Mouse (Mus musculus): ENCODE results near the gene Atp5f1. TPM values are rescaled to one million over a fixed set of nuclear protein-coding genes. Genes with fewer than 3 reads are reported as not detected.
"Not testable (repeated sequence)": the region's sequence is repeated elsewhere in the genome, so short reads cannot be mapped to it uniquely, and the experiment has no call there.

The Atp5f1 gene
- 1,422 TPM in 1 of 2 replicates, not detected in the other for polyA plus RNA-seq (2012; ENCODE audit: insufficient read depth, insufficient read length, low replicate concordance, missing spikeins)

- Histone ChIP-seq H3K4me1 (ENCODE audit: control insufficient read depth, insufficient read depth, low read length) (peaks cover 5% of the 10 kb centered on the region; the same call in 1 of the 2 replicates), H3K4me3 (ENCODE audit: insufficient read depth, low read depth, low read length) (peak within 1 kb of the TSS; percentile 94), H3K27ac (ENCODE audit: insufficient read depth, low read depth, low read length) (peak within 1 kb of the TSS; percentile 92)
- TF ChIP-seq POLR2A (IDR thresholded peaks at IDR 0.05; ENCODE audit: insufficient read depth, low read depth, low read length) = no peak
- TF ChIP-seq CTCF (IDR thresholded peaks at IDR 0.05; ENCODE audit: insufficient read depth, low read depth, low read length) = no peak
- 8% methylated on average over 6 of the region's 6 CpGs for WGBS
Measured at GRCm38 (mm10) chr3:105959999-105960398, at the start of gene Atp5f1. Atp5f1 (minus strand) TSS chr3:105960099.

DNA sequence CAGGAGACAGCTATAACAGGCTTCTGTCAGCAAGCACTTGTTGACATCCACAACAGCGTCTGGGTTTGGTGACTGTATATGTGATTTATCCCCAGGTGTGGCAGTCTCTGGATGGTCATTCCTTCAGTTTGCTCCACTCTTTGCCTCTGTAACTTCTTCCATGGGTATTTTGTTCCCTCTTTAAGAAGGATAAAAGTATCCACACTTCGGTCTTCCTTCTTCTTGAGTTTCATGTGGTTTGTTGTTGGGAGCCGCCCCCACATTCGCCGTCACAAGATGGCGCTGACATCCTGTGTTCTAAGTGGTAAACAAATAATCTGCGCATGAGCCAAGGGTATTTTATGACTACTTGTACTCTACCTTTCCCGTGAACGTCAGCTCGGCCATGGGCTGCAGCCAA is 43.5 kb upstream of the Atp5f1 start:
- not testable (repeated sequence) for H3K4me1 ChIP-seq (ENCODE audit: control insufficient read depth, insufficient read depth, low read length); H3K4me3 ChIP-seq (ENCODE audit: insufficient read depth, low read depth, low read length); H3K27ac ChIP-seq (ENCODE audit: insufficient read depth, low read depth, low read length)
- WGBS = 71% methylated on average over 10 of the region's 10 CpGs

DNA sequence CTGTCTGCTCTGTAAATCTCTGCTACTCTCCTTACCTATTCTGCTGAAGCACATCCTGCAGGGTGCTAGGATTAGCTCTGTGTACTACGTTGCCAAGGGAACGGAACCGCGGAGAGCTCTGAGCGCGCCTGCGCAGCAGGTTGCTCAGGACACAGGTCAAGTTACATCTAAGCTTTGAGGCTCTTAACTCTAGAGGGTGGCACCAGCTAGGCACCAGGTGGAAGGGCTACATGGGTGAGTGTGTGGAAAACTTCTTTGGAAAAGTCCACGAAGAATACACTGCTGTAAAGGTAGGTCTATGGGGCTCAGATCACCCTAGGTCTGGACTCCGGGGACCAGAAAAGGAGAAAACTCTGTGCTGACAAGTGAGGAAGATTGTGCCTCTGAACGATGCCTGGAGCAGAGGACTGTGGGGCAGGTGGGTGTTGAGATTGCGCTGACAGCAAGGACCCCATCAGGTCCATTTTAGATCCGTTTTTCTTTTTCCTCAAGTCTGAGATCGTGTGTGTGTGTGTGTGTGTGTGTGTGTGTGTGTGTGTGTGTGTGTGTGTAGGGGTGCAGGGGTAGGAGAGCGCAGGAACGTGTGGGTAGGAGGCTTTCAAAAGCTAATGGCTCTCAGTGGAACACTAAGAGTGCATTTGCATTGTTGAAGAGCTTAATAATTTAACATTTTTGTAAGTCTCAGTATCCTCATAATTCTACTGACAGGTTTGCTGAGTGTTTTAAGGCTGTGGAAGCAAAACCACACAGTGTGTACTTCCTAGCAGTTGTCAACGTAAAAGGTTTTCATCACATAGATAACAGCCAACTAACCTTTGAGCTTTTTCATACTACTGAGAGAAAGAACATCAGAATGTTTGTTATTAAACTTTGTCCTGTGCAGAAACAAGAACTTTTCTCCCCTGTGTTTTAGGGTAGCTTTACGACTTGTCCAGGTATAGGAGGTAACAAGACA is 41.8 kb upstream of the Atp5f1 start:
- 12% methylated on average over 17 of the region's 17 CpGs for WGBS
- TF ChIP-seq POLR2A (IDR thresholded peaks at IDR 0.05; ENCODE audit: insufficient read depth, low read depth, low read length) (no peak), CTCF (IDR thresholded peaks at IDR 0.05; ENCODE audit: insufficient read depth, low read depth, low read length) (no peak)
- Histone ChIP-seq H3K4me3 (ENCODE audit: insufficient read depth, low read depth, low read length) (peak overlapping the region; percentile 18; the same call in 1 of the 2 replicates), H3K27ac (ENCODE audit: insufficient read depth, low read depth, low read length) (no peak overlapping the region), H3K4me1 (ENCODE audit: control insufficient read depth, insufficient read depth, low read length) (peaks cover 4% of the 10 kb centered on the region)

DNA sequence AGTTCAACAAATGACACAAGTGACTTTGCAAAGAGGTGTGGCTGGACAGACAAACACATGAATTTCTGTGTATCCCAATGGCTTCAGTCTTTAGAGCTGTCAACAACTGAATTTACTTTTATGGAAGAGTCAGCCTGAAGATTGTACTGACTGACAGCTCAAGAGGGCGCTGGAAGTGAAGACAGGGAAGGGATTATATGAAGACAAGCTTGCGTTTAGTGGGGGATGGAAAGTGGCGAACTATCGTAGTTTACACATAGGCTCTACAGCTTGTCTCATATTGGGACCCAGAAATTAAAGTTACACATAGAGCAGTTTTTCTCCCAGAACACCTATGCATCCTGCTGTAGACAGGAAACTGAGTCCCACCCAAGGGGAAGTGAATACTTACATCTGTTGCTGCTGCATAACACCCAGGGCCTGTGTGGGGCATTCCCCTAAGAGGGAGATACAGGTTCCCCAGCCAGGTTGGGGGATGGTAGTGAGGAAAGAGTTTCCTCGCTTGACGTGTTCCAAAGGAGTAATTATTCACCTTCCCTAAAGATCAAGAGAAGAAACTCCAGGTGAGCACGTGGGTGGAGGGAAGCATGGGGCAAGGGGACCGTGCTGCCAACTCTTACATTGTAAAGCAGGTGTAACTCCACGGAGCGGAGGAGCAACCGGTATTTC is 40.9 kb upstream of the Atp5f1 start:
- 23% methylated on average over 11 of the region's 11 CpGs for WGBS
- Histone ChIP-seq H3K4me3 (ENCODE audit: insufficient read depth, low read depth, low read length) (peak overlapping the region; percentile 18; the same call in 1 of the 2 replicates), H3K27ac (ENCODE audit: insufficient read depth, low read depth, low read length) (no peak overlapping the region), H3K4me1 (ENCODE audit: control insufficient read depth, insufficient read depth, low read length) (peaks cover 4% of the 10 kb centered on the region)
- TF ChIP-seq CTCF (IDR thresholded peaks at IDR 0.05; ENCODE audit: insufficient read depth, low read depth, low read length) (no peak), POLR2A (IDR thresholded peaks at IDR 0.05; ENCODE audit: insufficient read depth, low read depth, low read length) (no peak)

DNA sequence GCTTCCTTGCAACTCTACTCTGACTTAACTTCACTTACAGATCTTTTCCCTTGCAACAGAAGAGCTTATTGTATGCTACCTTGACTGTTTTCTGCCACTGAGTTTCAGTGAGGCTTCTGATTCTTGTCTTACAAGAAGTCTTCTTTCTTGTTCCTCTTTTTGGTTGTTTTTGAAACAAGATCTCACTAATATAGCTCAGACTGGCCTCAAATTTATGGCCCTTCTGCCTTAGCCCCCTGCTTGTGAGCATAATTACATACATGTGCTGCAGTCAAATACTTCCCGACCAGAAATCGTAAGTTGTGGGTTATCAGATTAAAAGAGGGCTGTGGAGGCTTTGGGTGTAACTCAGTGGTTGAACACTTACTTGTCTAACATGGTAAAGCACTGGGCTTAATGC is 34.8 kb upstream of the Atp5f1 start:
- no peak overlapping the region for H3K27ac ChIP-seq (ENCODE audit: insufficient read depth, low read depth, low read length)
- H3K4me3 ChIP-seq (ENCODE audit: insufficient read depth, low read depth, low read length) = no peak overlapping the region
- no peak for TF ChIP-seq CTCF (IDR thresholded peaks at IDR 0.05; ENCODE audit: insufficient read depth, low read depth, low read length)
- no peak for TF ChIP-seq POLR2A (IDR thresholded peaks at IDR 0.05; ENCODE audit: insufficient read depth, low read depth, low read length)
- 73% methylated on average over 2 of the region's 2 CpGs for WGBS
- H3K4me1 ChIP-seq (ENCODE audit: control insufficient read depth, insufficient read depth, low read length) = no peaks in the 10 kb centered on the region

GRCm38 (mm10) chr3:105991653-105992283 is 31.9 kb upstream of the Atp5f1 start:
- WGBS = 23% methylated on average over 4 of the region's 4 CpGs
- H3K4me1 ChIP-seq (ENCODE audit: control insufficient read depth, insufficient read depth, low read length) = no peaks in the 10 kb centered on the region
- H3K4me3 ChIP-seq (ENCODE audit: insufficient read depth, low read depth, low read length) = no peak overlapping the region
- TF ChIP-seq POLR2A (IDR thresholded peaks at IDR 0.05; ENCODE audit: insufficient read depth, low read depth, low read length) (no peak), CTCF (IDR thresholded peaks at IDR 0.05; ENCODE audit: insufficient read depth, low read depth, low read length) (no peak)
- no peak overlapping the region for H3K27ac ChIP-seq (ENCODE audit: insufficient read depth, low read depth, low read length)

- not testable (repeated sequence) for H3K27ac ChIP-seq (ENCODE audit: insufficient read depth, low read depth, low read length); H3K4me1 ChIP-seq (ENCODE audit: control insufficient read depth, insufficient read depth, low read length); H3K4me3 ChIP-seq (ENCODE audit: insufficient read depth, low read depth, low read length)
- WGBS = 60% methylated on average over 5 of the region's 5 CpGs
Measured at GRCm38 (mm10) chr3:105989611-105990010, 29.7 kb upstream of the Atp5f1 start.

DNA sequence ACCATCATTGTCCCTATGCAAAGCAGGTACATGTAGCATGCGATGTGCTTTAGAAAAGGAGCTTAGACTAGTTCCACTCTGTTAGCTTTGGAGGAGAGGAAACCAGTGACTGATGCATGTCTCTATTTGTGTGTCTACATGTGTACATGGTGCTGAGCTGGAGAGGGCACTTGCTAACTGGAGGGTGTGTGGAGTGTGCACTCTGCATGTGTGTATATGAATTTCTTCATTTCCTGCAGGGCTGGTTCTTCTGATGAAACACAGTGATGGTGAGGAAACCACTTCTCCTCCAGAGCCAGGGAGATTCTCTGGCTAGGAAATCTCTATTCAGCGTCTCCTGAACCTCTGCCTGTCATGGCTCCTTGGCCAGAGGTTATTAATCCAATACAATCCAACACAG is 14.3 kb upstream of the Atp5f1 start:
- TF ChIP-seq CTCF (IDR thresholded peaks at IDR 0.05; ENCODE audit: insufficient read depth, low read depth, low read length) (no peak), POLR2A (IDR thresholded peaks at IDR 0.05; ENCODE audit: insufficient read depth, low read depth, low read length) (no peak)
- no peak overlapping the region for H3K4me3 ChIP-seq (ENCODE audit: insufficient read depth, low read depth, low read length)
- H3K4me1 ChIP-seq (ENCODE audit: control insufficient read depth, insufficient read depth, low read length) = no peaks in the 10 kb centered on the region
- H3K27ac ChIP-seq (ENCODE audit: insufficient read depth, low read depth, low read length) = no peak overlapping the region
- 94% methylated on average over 2 of the region's 2 CpGs for WGBS

- Histone ChIP-seq H3K4me1 (ENCODE audit: control insufficient read depth, insufficient read depth, low read length) (no peaks in the 10 kb centered on the region), H3K4me3 (ENCODE audit: insufficient read depth, low read depth, low read length) (no peak within 1 kb of the TSS), H3K27ac (ENCODE audit: insufficient read depth, low read depth, low read length) (no peak within 1 kb of the TSS)
- no peak for TF ChIP-seq CTCF (IDR thresholded peaks at IDR 0.05; ENCODE audit: insufficient read depth, low read depth, low read length)
- 87% methylated on average over 3 of the region's 3 CpGs for whole genome bisulfite sequencing
Measured at GRCm38 (mm10) chr3:105973411-105973810, 13.5 kb upstream of the Atp5f1 start, which contains the start of gene Ovgp1. Ovgp1 (plus strand) TSS chr3:105973711.
